Mouse (Mus musculus) midbrain, embryonic 15.5 days (tissue): ENCODE data around the gene Cpa1. TPM values are rescaled to one million over a fixed set of nuclear protein-coding genes. Genes with fewer than 3 reads are reported as not detected.
A peak's percentile ranks its signal among the peaks of the same experiment; 100 is the strongest.

ENCODE experiments used
- ATAC-seq: fragments of 200-750 bp; cut with Nextera tagmentation; replicated peaks from 2 replicates; pipeline ENCODE4 v1.8.0; 2017; ENCODE audit warnings: moderate TSS enrichment
- H3K27ac ChIP-seq: fragments of 300-500 bp; sonication (generic); 2 replicates; pipeline ENCODE4 v1.5.1; 2015; ENCODE audit warnings: mild to moderate bottlenecking, inconsistent platforms
- H3K27me3 ChIP-seq: fragments of 300-500 bp; sonication (generic); replicated peaks from 2 replicates; pipeline ENCODE4 v1.6.1; 2015; ENCODE audit warnings: inconsistent platforms
- H3K36me3 ChIP-seq: fragments of 300-500 bp; sonication (generic); replicated peaks from 2 replicates; pipeline ENCODE4 v1.6.1; 2015; ENCODE audit warnings: inconsistent platforms
- H3K4me1 ChIP-seq: fragments of 300-500 bp; sonication (generic); 2 replicates; pipeline ENCODE4 v1.6.1; 2015; ENCODE audit warnings: inconsistent platforms
- H3K4me2 ChIP-seq: fragments of 300-500 bp; sonication (generic); 2 replicates; pipeline ENCODE4 v1.6.1; 2015; ENCODE audit warnings: inconsistent platforms, mild to moderate bottlenecking, moderate library complexity
- H3K4me3 ChIP-seq: fragments of 300-500 bp; sonication (generic); 2 replicates; pipeline ENCODE4 v1.5.1; 2015; ENCODE audit warnings: mild to moderate bottlenecking, inconsistent platforms
- H3K9ac ChIP-seq: fragments of 300-500 bp; sonication (generic); 2 replicates; pipeline ENCODE4 v1.6.1; 2015; ENCODE audit warnings: mild to moderate bottlenecking, inconsistent platforms
- H3K9me3 ChIP-seq: fragments of 300-500 bp; sonication (generic); 2 replicates; pipeline ENCODE4 v1.6.1; 2016; ENCODE audit warnings: inconsistent platforms
- WGBS: fragments of 180-500 bp; shearing (Covaris S2); methylation state at CpG from one replicate; pipeline ENCODE4 v1.1.7; 2015; ENCODE audit warnings: mixed read lengths; 5-methylcytosine and 5-hydroxymethylcytosine counted together
- polyA plus RNA-seq: library from polyadenylated mRNA; unstranded; fragments of >200 nt; fragmentation: Nextera tagmentation; extraction: Ambion mirVana; gene quantifications from 2 replicates; pipeline ENCODE4 v1.2.1, GENCODE M21; 2015

The Cpa1 gene
- polyA plus RNA-seq, 1 experiment from 2014 or later = 0.89 TPM

GRCm38 (mm10) chr6:30654932-30655331 is 15.9 kb downstream of the Cpa1 start:
- Histone ChIP-seq H3K27me3 (no peaks in the 10 kb centered on the region), H3K4me1 (peaks cover 39% of the 10 kb centered on the region), H3K4me3 (no peak overlapping the region), H3K36me3 (no peaks in the 10 kb centered on the region), H3K9me3 (no peaks in the 10 kb centered on the region), H3K9ac (no peak overlapping the region), H3K4me2 (no peak overlapping the region), H3K27ac (peak overlapping the region; percentile 80)
- 69% methylated on average over 3 of the region's 3 CpGs for WGBS
- peak; percentile 27; the same call in 1 of the 2 replicates for ATAC-seq

- Histone ChIP-seq H3K9me3 (no peaks in the 10 kb centered on the region), H3K9ac (no peak overlapping the region), H3K27ac (no peak overlapping the region), H3K4me1 (peaks cover 39% of the 10 kb centered on the region), H3K4me3 (no peak overlapping the region), H3K27me3 (no peaks in the 10 kb centered on the region), H3K4me2 (no peak overlapping the region), H3K36me3 (no peaks in the 10 kb centered on the region)
- WGBS = 95% methylated on average over 12 of the region's 12 CpGs
- ATAC-seq = no peak
These were observed 18.3 kb downstream of the Cpa1 start for GRCm38 (mm10) chr6:30657279-30657678.

- Histone ChIP-seq H3K4me1 (peaks cover 28% of the 10 kb centered on the region), H3K9ac (no peak overlapping the region), H3K36me3 (no peaks in the 10 kb centered on the region), H3K27ac (no peak overlapping the region), H3K9me3 (no peaks in the 10 kb centered on the region), H3K4me2 (no peak overlapping the region), H3K4me3 (no peak overlapping the region), H3K27me3 (no peaks in the 10 kb centered on the region)
- 77% methylated on average over 9 of the region's 9 CpGs for WGBS
- ATAC-seq = no peak
These were observed 19.6 kb downstream of the Cpa1 start for GRCm38 (mm10) chr6:30658619-30659018.

GRCm38 (mm10) chr6:30664776-30665175 is 25.8 kb downstream of the Cpa1 start:
- no peaks in the 10 kb centered on the region for H3K9me3 ChIP-seq
- no peaks in the 10 kb centered on the region for H3K27me3 ChIP-seq
- 26% methylated on average over 6 of the region's 6 CpGs for WGBS
- H3K4me3 ChIP-seq = no peak overlapping the region
- ATAC-seq = no peak
- H3K4me2 ChIP-seq = no peak overlapping the region
- peaks cover 17% of the 10 kb centered on the region; the same call in 1 of the 2 replicates for H3K4me1 ChIP-seq
- no peak overlapping the region for H3K9ac ChIP-seq
- H3K27ac ChIP-seq = peak overlapping the region; percentile 22; the same call in 1 of the 2 replicates
- H3K36me3 ChIP-seq = no peaks in the 10 kb centered on the region

GRCm38 (mm10) chr6:30665296-30665695 is 26.3 kb downstream of the Cpa1 start:
- H3K27ac ChIP-seq = peak overlapping the region; percentile 22; the same call in 1 of the 2 replicates
- H3K4me1 ChIP-seq = peaks cover 21% of the 10 kb centered on the region; the same call in 1 of the 2 replicates
- H3K27me3 ChIP-seq = no peaks in the 10 kb centered on the region
- no peak for ATAC-seq
- 41% methylated on average over 4 of the region's 4 CpGs for WGBS
- no peak overlapping the region for H3K4me3 ChIP-seq
- H3K36me3 ChIP-seq = no peaks in the 10 kb centered on the region
- H3K9me3 ChIP-seq = no peaks in the 10 kb centered on the region
- H3K9ac ChIP-seq = no peak overlapping the region
- H3K4me2 ChIP-seq = no peak overlapping the region

GRCm38 (mm10) chr6:30666043-30666442 is 27.0 kb downstream of the Cpa1 start:
- Histone ChIP-seq H3K4me2 (no peak overlapping the region), H3K4me3 (no peak overlapping the region), H3K4me1 (peaks cover 21% of the 10 kb centered on the region; the same call in 1 of the 2 replicates), H3K27me3 (no peaks in the 10 kb centered on the region), H3K9ac (no peak overlapping the region), H3K36me3 (no peaks in the 10 kb centered on the region), H3K9me3 (no peaks in the 10 kb centered on the region), H3K27ac (no peak overlapping the region)
- ATAC-seq = no peak
- 31% methylated on average over 6 of the region's 6 CpGs for WGBS

- 34% methylated on average over 5 of the region's 5 CpGs for WGBS
- H3K4me2 ChIP-seq = no peak overlapping the region
- H3K4me1 ChIP-seq = peaks cover 24% of the 10 kb centered on the region; the same call in 1 of the 2 replicates
- H3K4me3 ChIP-seq = no peak overlapping the region
- no peaks in the 10 kb centered on the region for H3K9me3 ChIP-seq
- no peaks in the 10 kb centered on the region for H3K27me3 ChIP-seq
- no peak overlapping the region for H3K27ac ChIP-seq
- H3K36me3 ChIP-seq = no peaks in the 10 kb centered on the region
- no peak overlapping the region for H3K9ac ChIP-seq
- ATAC-seq = no peak
These were observed 28.6 kb downstream of the Cpa1 start for GRCm38 (mm10) chr6:30667585-30667984.

GRCm38 (mm10) chr6:30671696-30672095 is 32.7 kb downstream of the Cpa1 start:
- no peak overlapping the region for H3K27ac ChIP-seq
- H3K27me3 ChIP-seq = no peaks in the 10 kb centered on the region
- no peak overlapping the region for H3K4me3 ChIP-seq
- no peak for ATAC-seq
- no peaks in the 10 kb centered on the region for H3K36me3 ChIP-seq
- H3K4me1 ChIP-seq = peaks cover 44% of the 10 kb centered on the region
- WGBS = 78% methylated on average over 5 of the region's 5 CpGs
- H3K4me2 ChIP-seq = no peak overlapping the region
- H3K9ac ChIP-seq = no peak overlapping the region
- no peaks in the 10 kb centered on the region for H3K9me3 ChIP-seq

- H3K4me1 ChIP-seq = peaks cover 53% of the 10 kb centered on the region
- ATAC-seq = no peak
- 27% methylated on average over 14 of the region's 14 CpGs for WGBS
These were observed 34.9 kb downstream of the Cpa1 start for GRCm38 (mm10) chr6:30673764-30674561.

GRCm38 (mm10) chr6:30674714-30675280 is 35.8 kb downstream of the Cpa1 start:
- Histone ChIP-seq H3K27me3 (no peaks in the 10 kb centered on the region), H3K27ac (peak overlapping the region; percentile 88), H3K9me3 (no peaks in the 10 kb centered on the region), H3K36me3 (no peaks in the 10 kb centered on the region), H3K4me2 (peak overlapping the region; percentile 35), H3K9ac (peak overlapping the region; percentile 37), H3K4me1 (peaks cover 61% of the 10 kb centered on the region), H3K4me3 (no peak overlapping the region)
- ATAC-seq = peak; percentile 53
- WGBS = 22% methylated on average over 9 of the region's 9 CpGs

More at GRCm38 (mm10) chr6:30673764-30674561, 34.9 kb downstream of the Cpa1 start:
- Histone ChIP-seq H3K4me2 (peak overlapping the region; percentile 23), H3K9ac (peak overlapping the region; percentile 1; the same call in 1 of the 2 replicates), H3K9me3 (no peaks in the 10 kb centered on the region), H3K36me3 (no peaks in the 10 kb centered on the region), H3K27me3 (no peaks in the 10 kb centered on the region), H3K27ac (peak overlapping the region; percentile 88), H3K4me3 (no peak overlapping the region)

- Histone ChIP-seq H3K27ac (peak overlapping the region; percentile 88), H3K9ac (peak overlapping the region; percentile 37), H3K4me2 (peak overlapping the region; percentile 35), H3K27me3 (no peaks in the 10 kb centered on the region), H3K4me3 (no peak overlapping the region), H3K4me1 (peaks cover 57% of the 10 kb centered on the region), H3K9me3 (no peaks in the 10 kb centered on the region), H3K36me3 (no peaks in the 10 kb centered on the region)
- WGBS = 7% methylated on average over 11 of the region's 11 CpGs
- ATAC-seq = peak; percentile 67
These were observed 36.3 kb downstream of the Cpa1 start for GRCm38 (mm10) chr6:30675281-30675771.

GRCm38 (mm10) chr6:30676506-30676905 is 37.5 kb downstream of the Cpa1 start:
- 91% methylated on average over 6 of the region's 6 CpGs for WGBS
- H3K27ac ChIP-seq = peak overlapping the region; percentile 88; the same call in 1 of the 2 replicates

More at GRCm38 (mm10) chr6:30676506-30676905, 37.5 kb downstream of the Cpa1 start:
- H3K4me2 ChIP-seq = no peak overlapping the region
- no peaks in the 10 kb centered on the region for H3K27me3 ChIP-seq
- H3K9ac ChIP-seq = no peak overlapping the region
- no peaks in the 10 kb centered on the region for H3K9me3 ChIP-seq
- H3K36me3 ChIP-seq = no peaks in the 10 kb centered on the region
- ATAC-seq = no peak
- H3K4me3 ChIP-seq = no peak overlapping the region
- H3K4me1 ChIP-seq = peaks cover 57% of the 10 kb centered on the region
